Mouse (Mus musculus) naive thymus-derived CD4-positive, alpha-beta T cell, adult 2 months (primary cell): Measurements from ENCODE around the gene Pcnt.
A peak's percentile ranks its signal among the peaks of the same experiment; 100 is the strongest.

Experiments used
- DNase-seq: peaks from one replicate; pipeline ENCODE4 v3.0.0-alpha.2; 2011; ENCODE audit warnings: low read depth

Gene Pcnt

GRCm38 (mm10) chr10:76442178-76443088, at the start of gene Pcnt:
Pcnt (minus strand) TSS chr10:76442786.
- DNase-seq: peak; percentile 98

GRCm38 (mm10) chr10:76489205-76489604, 46.6 kb upstream of the Pcnt start:
- DNase-seq: no peak

- no peak for DNase-seq
Observed at GRCm38 (mm10) chr10:76488265-76488664, 45.7 kb upstream of the Pcnt start.

- no peak for DNase-seq
Observed at GRCm38 (mm10) chr10:76486302-76486701, 43.7 kb upstream of the Pcnt start.

- no peak for DNase-seq
Observed at GRCm38 (mm10) chr10:76481480-76481879, 38.9 kb upstream of the Pcnt start.

GRCm38 (mm10) chr10:76480851-76481250, 38.3 kb upstream of the Pcnt start:
- no peak for DNase-seq

GRCm38 (mm10) chr10:76473759-76474158, 31.2 kb upstream of the Pcnt start:
- DNase-seq: no peak

GRCm38 (mm10) chr10:76468203-76469162, 25.9 kb upstream of the Pcnt start, which contains the start of the genes Mcm3ap and Ybey:
Mcm3ap (plus strand) TSS chr10:76468927.
Ybey (minus strand) TSS chr10:76469114.
- peak; percentile 91 for DNase-seq

- DNase-seq: no peak
Observed at GRCm38 (mm10) chr10:76462721-76463120, 20.1 kb upstream of the Pcnt start.

- no peak for DNase-seq
Observed at GRCm38 (mm10) chr10:76462312-76462711, 19.7 kb upstream of the Pcnt start.

- DNase-seq: no peak
Observed at GRCm38 (mm10) chr10:76461255-76461654, 18.7 kb upstream of the Pcnt start.

- DNase-seq: peak; percentile 60
Observed at GRCm38 (mm10) chr10:76455289-76455688, 12.7 kb upstream of the Pcnt start.

GRCm38 (mm10) chr10:76448851-76449250, 6.3 kb upstream of the Pcnt start, which contains the start of gene 2610028H24Rik:
2610028H24Rik (plus strand) TSS chr10:76449081.
- no peak for DNase-seq

- no peak for DNase-seq
Observed at GRCm38 (mm10) chr10:76447406-76448229, 5.0 kb upstream of the Pcnt start.

- DNase-seq: no peak
Observed at GRCm38 (mm10) chr10:76445996-76446681, 3.6 kb upstream of the Pcnt start.

GRCm38 (mm10) chr10:76440281-76440680, 2.3 kb downstream of the Pcnt start, which contains the start of gene AC141477.1:
AC141477.1 (minus strand) TSS chr10:76440444.
- peak; percentile 18 for DNase-seq

GRCm38 (mm10) chr10:76439107-76439890, 3.3 kb downstream of the Pcnt start:
- DNase-seq: no peak

- no peak for DNase-seq
Observed at GRCm38 (mm10) chr10:76433925-76434324, 8.7 kb downstream of the Pcnt start.

- DNase-seq: no peak
Observed at GRCm38 (mm10) chr10:76425674-76426073, 16.9 kb downstream of the Pcnt start.

- no peak for DNase-seq
Observed at GRCm38 (mm10) chr10:76416811-76417210, 25.8 kb downstream of the Pcnt start.
